Mouse (Mus musculus) gastrocnemius, postnatal 36 days (tissue): Measurements from ENCODE around the gene Hyal1. TPM values are rescaled to one million over a fixed set of nuclear protein-coding genes. Genes with fewer than 3 reads are reported as not detected.

Experiments
- total RNA-seq, 2 experiments: library from RNA; stranded (reverse); gene quantifications; 2 replicates each; pipeline ENCODE4 v1.2.3; 2021

Gene Hyal1
- total RNA-seq, 2 experiments from 2014 or later = 2.5 to 2.8 TPM

Other genes with a start within 250 kb of the Hyal1 start
- 10 to 100 TPM in 1 of 2 experiments, 1 to 10 TPM in 1; 9.3 to 11.2 TPM for gene Hemk1, start 238.6 kb upstream of the Hyal1 start, total RNA-seq
- gene 6430571L13Rik, start 236.3 kb upstream of the Hyal1 start, total RNA-seq = 10 to 100 TPM; 33.5 to 35.9 TPM
- gene Cacna2d2, start 177.3 kb upstream of the Hyal1 start, total RNA-seq = under 1 TPM; 0.35 to 0.71 TPM
- gene Tmem115, start 43.0 kb upstream of the Hyal1 start, total RNA-seq = 10 to 100 TPM; 13.3 to 14.3 TPM
- gene Cyb561d2, start 34.7 kb upstream of the Hyal1 start, total RNA-seq = 1 to 10 TPM; 2.3 to 3.4 TPM
- 10 to 100 TPM in 1 of 2 experiments, 1 to 10 TPM in 1; 9.1 to 11.6 TPM for gene Nprl2, start 34.7 kb upstream of the Hyal1 start, total RNA-seq
- not detected for gene Zmynd10, start 29.6 kb upstream of the Hyal1 start, total RNA-seq
- 10 to 100 TPM; 10.4 to 14.9 TPM for gene Rassf1, start 25.4 kb upstream of the Hyal1 start, total RNA-seq
- 10 to 100 TPM; 28.7 to 35.1 TPM for gene Tusc2, start 13.7 kb upstream of the Hyal1 start, total RNA-seq
- gene Hyal2, start 9.0 kb upstream of the Hyal1 start, total RNA-seq = 10 to 100 TPM; 12.0 to 16.5 TPM
- 10 to 100 TPM; 11.2 to 14.4 TPM for gene Naa80, start 2.0 kb downstream of the Hyal1 start, total RNA-seq
- under 1 TPM; 0.23 to 0.27 TPM for gene Hyal3, start 3.9 kb downstream of the Hyal1 start, total RNA-seq
- 10 to 100 TPM; 48.2 to 55.8 TPM for gene Ifrd2, start 10.7 kb downstream of the Hyal1 start, total RNA-seq
- gene Sema3b, start 32.3 kb downstream of the Hyal1 start, total RNA-seq = 10 to 100 TPM; 13.1 to 17.5 TPM
- 10 to 100 TPM; 65.2 to 70.5 TPM for gene Gnai2, start 58.4 kb downstream of the Hyal1 start, total RNA-seq
- gene Slc38a3, start 92.6 kb downstream of the Hyal1 start, total RNA-seq = 10 to 100 TPM; 60.6 to 81.6 TPM
- not detected for gene Gnat1, start 102.8 kb downstream of the Hyal1 start, total RNA-seq
- 1 to 10 TPM; 4.9 to 6.1 TPM for gene Sema3f, start 133.5 kb downstream of the Hyal1 start, total RNA-seq
- gene Rbm5, start 194.1 kb downstream of the Hyal1 start, total RNA-seq = 10 to 100 TPM; 32.7 to 36.3 TPM